Mouse (Mus musculus): ENCODE results near the gene Cdc42ep2.

DNA sequence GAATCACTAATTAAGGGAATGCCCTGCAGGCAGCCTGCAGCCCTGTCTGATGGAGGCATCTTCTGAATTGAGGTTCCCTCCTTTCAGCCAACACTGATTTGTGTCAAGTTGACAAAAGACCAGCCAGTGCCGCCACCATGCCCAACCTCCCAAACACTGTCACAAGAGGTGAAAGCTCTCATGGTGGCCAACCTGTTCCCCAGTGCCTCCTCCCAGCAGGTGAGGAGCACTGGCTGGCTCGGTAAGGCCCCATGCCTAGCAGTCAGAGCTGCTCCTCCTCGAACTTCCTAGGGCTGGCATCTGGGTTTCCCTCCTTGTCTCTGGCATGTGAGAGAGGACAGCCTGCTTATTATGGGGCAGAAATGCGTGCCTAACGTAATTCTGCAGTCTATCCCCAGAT lies 15.1 kb upstream of the Cdc42ep2 start:
- TF ChIP-seq CTCF (IDR thresholded peaks at IDR 0.05; ENCODE audit: insufficient read depth, low read depth, low read length) (no peak), POLR2A (IDR thresholded peaks at IDR 0.05; ENCODE audit: insufficient read depth, low read depth, low read length) (no peak)
